Mouse (Mus musculus) ovary, postnatal 10 days (tissue): ENCODE measurements around the gene Padi4.

Source experiments
- DNase-seq: peaks from one replicate; pipeline ENCODE4 v3.0.0; 2022; ENCODE audit warnings: low spot score

The Padi4 gene

DNA sequence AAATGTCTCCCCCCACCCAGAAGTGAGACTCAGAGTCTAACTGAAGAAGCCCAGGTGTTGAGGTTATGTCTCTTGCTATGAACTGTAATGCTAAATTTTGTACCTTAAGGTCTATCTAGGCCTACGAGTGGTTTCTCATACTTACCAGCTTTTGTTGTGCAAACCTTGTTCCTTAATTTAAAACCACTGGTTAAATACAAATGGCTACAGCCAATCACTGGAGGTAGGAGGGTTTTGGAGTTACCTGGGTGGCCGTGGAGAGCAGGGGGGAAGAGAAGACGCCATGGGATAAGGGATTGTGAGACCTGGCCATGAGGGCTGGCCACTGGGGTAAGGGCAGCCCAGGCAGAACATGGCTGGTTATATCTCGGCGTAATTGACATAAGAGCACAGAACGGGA lies 14.2 kb upstream of the Padi4 start:
- DNase-seq = no peak

DNA sequence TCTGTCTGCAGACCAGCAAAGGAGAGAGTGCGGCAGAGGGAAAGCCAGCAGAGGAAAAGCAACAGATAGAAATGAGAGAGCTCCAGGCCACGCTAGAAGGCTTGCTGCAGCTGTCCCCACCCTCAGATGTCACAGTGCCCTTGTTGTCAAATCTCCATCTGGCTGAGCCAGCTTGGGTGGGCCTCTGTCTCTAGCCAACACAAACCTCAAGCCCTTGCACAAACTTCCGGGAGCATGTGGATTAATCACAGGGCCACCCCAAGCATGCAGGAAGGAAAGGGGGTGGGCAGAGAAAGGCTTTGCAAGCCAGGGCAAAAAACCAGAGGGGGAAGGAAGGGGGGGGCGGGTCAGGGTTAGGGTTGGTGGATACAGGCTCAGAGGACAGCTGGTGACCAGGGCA lies 13.4 kb upstream of the Padi4 start:
- no peak for DNase-seq

GRCm38 (mm10) chr4:140785217-140785616 lies 11.2 kb upstream of the Padi4 start:
- no peak for DNase-seq

GRCm38 (mm10) chr4:140784292-140784945 lies 10.4 kb upstream of the Padi4 start:
- no peak for DNase-seq

- DNase-seq = no peak
These were observed 8.8 kb upstream of the Padi4 start for GRCm38 (mm10) chr4:140782821-140783220.

DNA sequence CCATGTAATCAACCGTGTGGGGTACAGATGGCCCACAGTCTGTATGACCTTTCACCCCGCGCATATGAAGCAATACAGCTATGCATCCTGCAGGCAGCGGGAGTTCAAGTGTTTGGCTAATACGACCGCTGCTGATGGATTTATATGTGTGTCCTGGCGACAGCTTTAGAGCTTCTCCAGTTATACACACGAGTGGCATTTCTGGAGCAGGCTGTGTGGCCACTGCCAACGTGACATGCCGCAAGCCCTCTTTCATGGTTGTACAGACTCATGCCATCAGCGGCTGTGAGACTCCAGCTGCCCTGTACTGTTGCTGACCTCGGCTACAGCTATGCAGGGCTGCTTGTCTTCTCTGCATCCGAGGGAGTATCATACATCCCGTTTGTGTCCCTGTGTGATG lies 6.5 kb upstream of the Padi4 start:
- DNase-seq = no peak

DNA sequence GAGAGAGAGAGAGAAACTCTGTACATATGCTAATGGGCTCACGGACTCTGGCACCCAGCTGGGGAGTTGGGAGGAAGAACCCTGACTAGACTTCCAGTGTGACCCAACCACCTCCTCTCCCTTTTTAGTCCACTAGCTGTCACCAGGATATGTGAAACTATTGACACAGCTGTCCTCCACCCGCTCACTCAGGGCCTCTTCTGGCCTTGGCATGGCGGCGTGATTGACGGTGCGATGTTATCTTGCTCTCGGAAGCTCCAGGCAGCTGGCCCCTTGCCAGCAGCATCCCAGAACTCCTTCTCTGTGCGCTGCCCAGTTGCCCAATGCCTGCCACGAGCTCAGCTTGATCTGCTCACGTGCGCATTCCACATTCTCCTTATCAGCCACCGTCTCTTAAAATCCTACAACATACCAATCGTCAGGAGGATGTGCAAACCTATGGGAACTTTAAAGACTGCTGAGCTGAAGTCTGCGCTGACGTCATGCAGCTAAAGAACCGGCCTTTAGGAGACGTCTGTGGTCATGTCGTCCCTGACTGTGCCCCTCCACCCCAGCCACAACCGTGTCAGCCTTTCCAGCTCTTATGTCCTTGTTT lies 5.9 kb upstream of the Padi4 start:
- no peak for DNase-seq

- no peak for DNase-seq
These were observed 2.6 kb upstream of the Padi4 start for GRCm38 (mm10) chr4:140776623-140777022.

DNA sequence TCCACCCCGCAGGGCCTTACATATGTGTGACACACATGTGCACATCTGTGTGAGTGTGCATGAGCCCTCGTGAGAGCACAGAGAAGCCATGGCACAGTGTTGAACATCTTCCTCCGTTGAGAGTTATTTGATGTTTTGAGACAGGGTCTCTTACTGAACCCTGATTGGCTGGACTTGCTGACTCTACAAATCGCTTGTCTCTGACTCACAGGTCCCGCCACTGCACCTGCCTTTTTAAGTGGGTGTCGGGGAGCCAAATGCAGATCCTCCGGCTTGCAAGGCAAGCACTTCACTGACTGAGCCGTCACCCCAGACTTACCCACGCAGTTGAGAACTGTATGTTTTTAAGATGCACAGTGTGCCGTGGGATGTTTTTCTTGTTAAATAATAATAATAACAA lies 1.8 kb upstream of the Padi4 start:
- no peak for DNase-seq

- DNase-seq = no peak
These were observed 857 bp upstream of the Padi4 start for GRCm38 (mm10) chr4:140774893-140775292.

DNA sequence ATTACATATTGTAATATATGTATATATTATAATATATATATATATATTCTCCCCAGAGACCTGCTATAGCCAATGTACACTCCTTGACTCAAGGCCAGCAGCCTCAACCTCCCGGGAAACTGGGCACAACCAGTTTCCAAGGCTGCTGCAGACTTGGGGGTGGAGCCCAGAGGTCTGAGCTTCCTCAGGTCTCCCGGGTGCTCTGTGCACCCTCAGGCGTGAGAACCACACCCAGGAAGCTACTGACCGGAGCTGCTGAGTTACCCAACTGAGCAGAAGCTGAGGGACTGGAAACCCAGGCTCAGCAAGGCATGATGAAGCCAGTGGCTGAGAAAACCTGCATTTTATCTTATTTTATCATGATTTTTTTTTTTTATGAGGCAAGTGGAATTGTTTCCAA lies 2.9 kb downstream of the Padi4 start:
- no peak for DNase-seq

GRCm38 (mm10) chr4:140770433-140770832 lies 3.6 kb downstream of the Padi4 start:
- no peak for DNase-seq

GRCm38 (mm10) chr4:140768973-140769372 lies 5.1 kb downstream of the Padi4 start:
- DNase-seq = no peak

- DNase-seq = no peak
These were observed 8.1 kb downstream of the Padi4 start for GRCm38 (mm10) chr4:140765936-140766335.

GRCm38 (mm10) chr4:140763158-140763557 lies 10.9 kb downstream of the Padi4 start:
- no peak for DNase-seq

GRCm38 (mm10) chr4:140761601-140762000 lies 12.4 kb downstream of the Padi4 start:
- DNase-seq = no peak

- no peak for DNase-seq
These were observed 18.2 kb downstream of the Padi4 start for GRCm38 (mm10) chr4:140755811-140756210.

- no peak for DNase-seq
These were observed 20.7 kb downstream of the Padi4 start for GRCm38 (mm10) chr4:140753366-140753765.

GRCm38 (mm10) chr4:140750328-140750727 lies 23.7 kb downstream of the Padi4 start:
- DNase-seq = no peak

GRCm38 (mm10) chr4:140747978-140748377 lies 26.1 kb downstream of the Padi4 start:
- no peak for DNase-seq

- DNase-seq = no peak
These were observed 29.4 kb downstream of the Padi4 start for GRCm38 (mm10) chr4:140744654-140745053.

DNA sequence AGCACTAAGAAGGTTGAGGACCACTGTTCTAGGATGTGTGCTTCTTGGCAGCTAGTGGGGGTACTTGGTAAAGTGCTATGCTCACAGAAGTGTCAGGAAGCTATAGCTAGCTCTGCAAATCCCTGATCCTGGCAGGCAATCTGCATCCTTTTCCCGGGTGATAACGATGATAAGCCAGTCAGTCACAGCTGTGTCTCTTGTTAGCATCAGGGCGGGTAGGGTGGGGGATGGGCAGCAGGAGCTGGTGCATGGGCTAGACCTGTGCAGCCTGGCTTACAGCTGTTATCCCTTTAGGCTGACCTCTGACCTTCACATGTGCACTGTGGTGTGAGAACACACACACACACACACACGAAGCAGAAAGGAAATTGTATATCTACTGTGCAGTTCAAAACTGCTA lies 30.9 kb downstream of the Padi4 start:
- DNase-seq = no peak

GRCm38 (mm10) chr4:140742543-140742942 lies 31.5 kb downstream of the Padi4 start, which contains the start of gene Padi6:
Padi6 (minus strand) TSS chr4:140742643.
- no peak for DNase-seq

GRCm38 (mm10) chr4:140741401-140741800 lies 32.6 kb downstream of the Padi4 start:
- no peak for DNase-seq
